Mouse (Mus musculus): ENCODE measurements around the gene Olfr1420.

GRCm38 (mm10) chr19:11867837-11868236 lies 18.5 kb upstream of the Olfr1420 start:
- no peak for TF ChIP-seq CTCF (IDR thresholded peaks at IDR 0.05; ENCODE audit: borderline replicate concordance, insufficient read depth, low read depth, low read length)
- no peak for TF ChIP-seq POLR2A (IDR thresholded peaks at IDR 0.05; ENCODE audit: borderline replicate concordance, insufficient read depth, low read length)
